Mouse (Mus musculus) CD8-positive naive resting alpha-beta T cell, adult 2 months (primary cell): ENCODE measurements at regions not wholly inside any gene's neighbourhood (a gene's known extent, or its start where the extent isn't known, plus 50 kb on each side); places are given as distances from the start of the nearest gene placed in this dataset.

Source experiments
- DNase-seq, 2 experiments: peaks; one replicate each; pipeline ENCODE4 v3.0.0; 2022; ENCODE audit warnings: low read depth in 2 of 2, low spot score in 2 of 2

DNA sequence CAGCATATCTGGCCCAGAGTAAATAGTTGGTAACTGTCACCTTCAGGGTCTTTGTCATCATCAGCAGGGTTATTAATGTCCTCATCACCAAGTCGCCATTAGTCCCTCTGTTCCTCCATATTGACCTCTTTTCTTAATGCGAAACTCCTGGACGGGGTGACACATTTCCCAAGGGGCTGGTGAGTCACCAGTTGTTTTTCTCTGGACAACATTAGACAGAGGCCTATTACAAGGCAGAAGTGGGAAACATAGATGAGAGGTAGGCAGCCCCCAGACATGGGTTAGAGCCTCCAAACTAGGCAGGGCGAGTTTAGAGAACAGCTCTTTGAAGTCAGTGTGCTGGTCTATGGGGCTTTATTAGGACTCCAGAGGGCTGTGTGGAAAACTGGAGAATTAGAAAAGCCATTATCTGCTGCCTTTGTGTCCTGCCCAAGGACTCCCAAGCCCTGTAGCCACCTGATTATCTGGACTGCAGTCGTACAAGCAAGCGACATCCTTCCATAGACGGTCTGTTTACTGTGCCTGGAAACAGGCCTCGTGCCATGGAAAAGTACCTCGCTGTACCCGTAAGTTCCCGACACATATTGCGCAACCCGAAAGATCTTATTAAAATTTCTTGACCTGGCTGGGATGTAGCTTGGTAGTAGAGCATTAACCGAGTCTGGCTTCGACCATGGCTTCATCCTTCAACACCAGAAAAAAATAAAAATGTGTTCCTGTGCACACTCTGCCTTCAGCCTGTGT is 136.6 kb upstream of the Mkln1 start:
- DNase-seq, result no peak

DNA sequence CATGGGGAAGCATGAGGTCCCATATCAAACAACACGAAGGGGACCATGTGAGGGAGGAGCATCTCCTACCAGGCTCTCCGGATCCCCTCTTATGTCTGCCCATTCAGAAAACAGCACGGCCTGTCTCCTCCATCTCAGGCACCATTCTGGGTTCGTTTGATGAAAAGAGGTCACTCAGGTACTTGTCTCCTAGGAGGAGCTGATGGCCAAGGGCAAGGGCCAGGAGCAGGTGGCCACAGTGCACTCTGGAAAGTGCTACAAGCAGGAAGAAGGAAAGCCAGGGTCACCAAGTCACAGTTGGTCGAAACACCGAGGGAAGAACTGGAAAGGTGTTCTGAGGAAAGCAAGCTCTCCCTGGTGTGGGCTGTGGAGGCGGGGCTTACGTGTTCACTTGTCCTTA is 135.9 kb upstream of the Mkln1 start:
- DNase-seq, result no peak

DNA sequence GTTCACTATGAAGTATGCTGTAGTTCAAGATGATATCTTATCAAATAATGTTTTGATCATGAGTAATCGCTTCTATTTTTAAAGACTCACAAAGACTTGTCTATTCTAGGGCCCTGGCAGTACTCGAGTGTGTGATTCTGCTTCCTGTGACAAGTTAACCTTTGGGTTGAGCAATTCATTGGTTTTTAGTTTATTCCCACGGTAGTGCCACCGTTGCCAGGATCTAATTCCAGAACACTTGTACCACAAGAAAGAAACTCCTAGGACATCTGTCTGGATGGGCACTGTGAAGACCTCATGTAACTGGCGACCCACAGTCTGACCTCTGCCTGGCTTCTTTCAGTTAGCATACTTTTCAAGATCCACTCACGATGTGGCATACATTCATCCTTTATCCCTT is 134.7 kb upstream of the Mkln1 start:
- no peak for DNase-seq

DNA sequence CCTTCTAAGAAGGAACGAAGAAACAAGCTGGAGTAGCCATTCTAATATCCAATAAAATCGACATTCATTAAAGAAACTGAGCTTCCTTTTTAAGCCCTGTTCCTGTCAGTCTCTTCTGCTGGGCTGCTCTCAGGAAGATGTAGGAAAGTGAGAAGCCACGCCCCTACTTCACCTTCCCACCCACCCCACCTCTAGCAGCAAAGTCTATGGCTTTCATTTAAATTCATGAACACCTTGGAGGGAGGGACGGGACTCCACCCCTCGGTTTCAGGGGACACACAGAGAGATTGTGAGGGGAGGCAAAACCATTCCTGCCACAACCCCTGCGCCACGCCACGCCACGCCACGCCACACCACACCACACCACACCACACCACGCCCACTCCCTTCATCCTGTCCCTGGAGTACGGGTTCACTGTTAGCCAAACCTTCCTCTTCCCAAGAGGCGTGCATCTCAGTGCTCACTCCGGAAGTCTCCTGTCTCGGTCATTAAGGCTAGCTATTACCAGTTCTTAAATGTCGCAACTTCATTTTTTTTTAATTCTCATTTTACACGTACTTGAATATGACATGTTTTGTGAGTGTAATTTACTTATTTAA is 132.0 kb upstream of the Mkln1 start:
- DNase-seq, result no peak

DNA sequence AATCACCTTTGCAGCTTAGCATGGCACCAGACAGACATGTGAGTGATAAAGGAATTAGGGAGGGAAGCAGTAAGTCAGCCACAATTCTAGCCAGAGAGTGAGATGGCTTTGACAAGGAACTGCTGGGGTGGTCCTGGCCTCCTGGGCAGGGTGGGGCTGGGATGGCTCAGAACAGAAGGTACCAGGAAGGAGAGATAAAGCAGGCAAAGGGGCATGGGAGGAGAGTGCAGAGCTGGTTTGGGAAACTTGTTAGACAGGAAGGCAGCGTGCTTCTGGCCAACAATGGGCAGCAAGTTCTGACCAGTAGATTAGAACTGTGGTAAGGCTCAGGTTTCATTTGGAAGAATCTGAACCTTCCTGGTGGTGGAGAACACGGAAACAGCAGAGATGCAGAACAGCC is 130.5 kb upstream of the Mkln1 start:
- no peak for DNase-seq

DNA sequence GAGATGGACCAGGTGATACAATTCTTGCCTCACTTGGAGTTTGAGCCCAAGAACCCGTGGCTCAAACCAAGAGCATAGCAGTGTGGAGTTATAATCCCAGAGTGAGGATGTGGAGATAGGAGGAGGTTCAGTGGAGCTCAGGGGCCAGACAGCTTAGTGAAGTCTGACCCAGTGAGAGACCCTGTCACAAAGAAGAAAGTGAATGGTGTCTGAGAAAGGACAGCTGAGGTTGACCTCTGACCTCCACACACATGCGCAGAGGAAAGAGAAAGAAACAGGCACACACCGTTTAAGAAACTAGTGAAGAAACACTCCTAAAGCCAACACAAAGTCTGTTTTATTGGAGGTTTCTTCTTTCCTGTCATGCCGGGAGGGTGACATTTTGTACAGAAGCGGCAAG is 124.7 kb upstream of the Mkln1 start:
- no peak for DNase-seq

DNA sequence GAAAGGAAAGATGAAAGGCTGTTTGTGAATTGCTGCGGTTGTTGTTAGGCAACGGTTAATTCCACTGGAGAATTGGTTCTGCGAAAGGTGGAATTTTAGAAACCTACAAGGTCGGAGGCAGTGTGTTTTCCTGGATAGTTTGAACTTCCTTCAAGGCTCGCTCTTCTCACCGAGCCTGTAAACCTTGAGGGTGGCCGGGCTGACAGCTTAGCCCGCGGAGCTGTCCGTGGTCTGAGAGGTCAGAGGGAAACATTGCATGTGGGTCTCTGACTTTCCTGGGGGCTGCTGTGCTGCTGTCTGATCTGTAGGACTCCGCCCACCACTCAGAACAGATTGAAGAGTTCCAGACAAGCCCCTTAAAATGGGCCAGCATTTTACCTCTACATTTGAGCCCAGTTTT is 124.3 kb upstream of the Mkln1 start:
- DNase-seq, result no peak

DNA sequence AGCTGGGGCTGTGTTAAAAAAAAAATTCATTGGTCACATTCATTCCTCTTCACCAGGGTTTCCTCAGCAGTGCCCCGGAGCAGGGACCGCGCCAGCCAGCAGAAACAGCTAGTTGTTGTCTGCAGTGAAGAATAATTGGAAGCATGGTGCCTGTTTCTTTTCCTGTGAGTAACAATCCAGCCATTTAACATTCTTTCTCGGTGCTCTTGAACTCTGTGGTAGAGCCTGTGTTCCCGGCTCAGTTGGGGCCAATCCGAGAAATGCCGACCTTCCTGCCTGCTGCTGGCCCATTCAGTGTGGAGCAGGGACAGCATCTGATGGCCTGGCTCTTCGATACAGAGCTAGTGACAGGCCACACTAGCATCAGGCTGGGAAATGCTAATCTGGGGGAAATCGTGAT is 120.7 kb upstream of the Mkln1 start:
- no peak for DNase-seq

DNA sequence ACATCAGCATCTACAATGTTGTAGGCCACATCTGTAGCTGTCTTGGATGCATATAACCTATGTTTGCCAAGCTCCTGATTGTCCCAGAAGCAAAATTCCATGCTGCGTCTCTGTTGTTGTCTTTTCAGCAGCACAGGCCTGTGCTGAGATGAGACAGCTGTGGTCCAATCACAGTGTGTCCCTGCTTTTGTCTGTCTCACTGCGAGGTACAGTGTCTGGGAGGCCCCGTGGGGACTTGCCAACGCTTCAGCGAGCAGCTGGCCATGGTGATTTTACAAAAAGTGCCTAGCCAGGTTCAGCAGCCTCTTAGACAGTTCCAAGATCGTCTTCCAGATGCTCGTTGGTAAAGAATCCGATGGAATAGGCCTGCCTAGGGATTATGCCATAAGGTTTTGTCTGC is 114.6 kb upstream of the Mkln1 start:
- DNase-seq, result no peak

DNA sequence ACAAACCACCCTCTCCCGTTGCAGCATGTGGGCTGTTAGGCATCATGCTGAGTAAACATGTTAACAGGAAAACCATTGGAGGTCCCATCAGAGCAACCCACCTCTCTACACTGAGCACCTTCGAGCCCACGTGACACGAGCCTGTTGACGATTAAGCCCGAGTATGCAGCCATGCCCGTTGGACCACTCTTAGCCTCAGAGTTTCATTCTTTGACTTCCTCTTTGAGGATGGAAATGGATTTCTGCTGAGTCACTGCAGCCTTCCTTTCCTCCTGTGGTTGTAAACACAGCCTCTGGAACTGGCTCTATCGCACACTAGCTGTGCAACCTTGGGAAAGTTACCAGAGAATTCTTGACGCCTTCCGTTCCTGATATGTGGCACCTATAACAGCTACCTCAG is 114.1 kb upstream of the Mkln1 start:
- DNase-seq, result no peak

DNA sequence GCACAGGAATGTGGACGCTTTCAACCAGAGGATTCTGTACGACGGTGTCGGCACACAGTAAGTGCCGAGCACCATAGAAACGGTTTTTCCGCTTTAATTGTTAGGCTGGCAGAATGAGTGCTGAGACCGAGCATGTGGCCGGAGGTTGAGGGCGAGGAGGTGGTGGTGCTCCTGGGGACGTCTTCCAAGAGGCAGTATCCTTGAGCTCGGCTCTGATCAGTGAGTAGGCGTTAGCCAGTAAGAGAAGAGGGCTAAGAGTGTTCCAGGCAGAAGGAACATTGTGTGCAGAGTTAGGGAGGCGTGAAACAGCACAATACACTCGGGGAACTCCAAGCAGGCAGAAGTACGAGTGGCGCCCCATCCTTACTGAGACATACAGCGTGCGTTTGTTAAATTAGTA is 113.5 kb upstream of the Mkln1 start:
- no peak for DNase-seq

DNA sequence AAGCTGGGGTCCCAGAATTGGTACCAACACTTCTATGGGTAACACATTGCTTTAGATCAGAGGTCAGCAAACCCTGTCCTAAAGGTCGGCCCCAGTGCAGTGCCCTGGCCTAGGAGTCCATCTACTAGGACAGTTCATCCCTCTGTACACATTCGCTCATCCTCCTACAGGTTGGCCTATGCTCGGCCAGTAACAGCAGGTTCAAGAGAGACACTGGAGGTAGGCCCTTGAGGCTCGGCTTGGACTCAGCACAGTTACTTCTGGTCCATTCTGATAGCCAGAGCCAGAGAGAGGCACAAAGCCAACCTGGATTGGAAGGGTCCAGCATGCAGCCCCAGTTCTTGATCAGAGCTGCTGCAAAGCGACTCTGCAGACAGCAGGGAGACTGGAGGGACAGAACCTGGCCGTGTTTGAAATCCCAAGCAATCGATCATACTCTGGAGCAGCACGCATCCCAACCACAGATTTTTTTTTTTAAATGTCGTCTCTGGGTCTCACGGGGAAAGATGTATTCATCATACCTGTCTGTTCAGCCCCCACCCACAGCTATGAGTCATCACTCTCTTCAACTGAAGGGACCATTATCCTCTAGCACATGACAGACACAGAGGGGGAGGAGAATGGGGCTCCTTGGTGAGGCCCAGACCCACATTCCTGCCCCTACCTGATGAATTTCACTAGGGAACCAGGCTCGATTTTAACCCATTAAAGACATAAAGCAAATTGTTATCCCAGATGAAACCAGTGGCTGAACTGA is 112.4 kb upstream of the Mkln1 start:
- no peak for DNase-seq

DNA sequence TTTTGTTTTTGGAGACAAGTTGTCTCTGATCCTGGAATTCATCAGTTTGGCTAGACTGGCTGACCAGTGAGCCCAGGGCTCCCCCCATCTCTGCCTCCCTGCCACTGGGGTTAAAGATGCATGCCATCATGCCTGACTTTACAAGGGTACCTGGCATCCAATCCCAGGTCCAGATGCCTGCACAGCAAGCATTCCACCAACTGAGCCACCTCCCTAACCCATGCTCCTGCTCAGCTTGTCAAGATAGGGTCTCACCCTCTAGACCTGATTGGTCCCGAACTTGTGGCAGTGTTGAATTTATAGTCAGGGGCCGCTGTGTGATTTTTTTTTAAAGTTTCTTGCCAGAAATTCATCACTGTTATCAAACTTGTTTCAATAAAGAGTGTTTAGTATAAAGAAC is 111.4 kb upstream of the Mkln1 start:
- no peak for DNase-seq

DNA sequence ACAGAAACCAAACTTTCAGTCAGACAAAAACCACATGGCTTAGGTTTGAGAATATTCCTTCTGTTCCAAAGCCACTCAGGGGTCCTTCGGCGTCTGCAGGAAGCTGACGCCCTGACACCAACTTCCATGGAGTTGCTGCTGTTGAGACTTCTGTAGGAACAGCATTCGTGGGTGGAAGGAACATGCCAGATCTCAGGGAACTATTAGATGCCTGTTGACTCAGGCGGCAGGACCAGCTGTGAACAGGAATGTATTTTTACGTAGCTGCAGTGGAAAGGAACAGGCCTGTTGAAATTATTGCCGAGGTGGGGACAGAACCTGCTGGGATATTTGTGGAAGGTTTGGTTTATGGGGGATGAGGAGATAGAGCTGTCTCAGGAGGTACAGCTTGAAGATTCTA is 110.8 kb upstream of the Mkln1 start:
- DNase-seq, result no peak

DNA sequence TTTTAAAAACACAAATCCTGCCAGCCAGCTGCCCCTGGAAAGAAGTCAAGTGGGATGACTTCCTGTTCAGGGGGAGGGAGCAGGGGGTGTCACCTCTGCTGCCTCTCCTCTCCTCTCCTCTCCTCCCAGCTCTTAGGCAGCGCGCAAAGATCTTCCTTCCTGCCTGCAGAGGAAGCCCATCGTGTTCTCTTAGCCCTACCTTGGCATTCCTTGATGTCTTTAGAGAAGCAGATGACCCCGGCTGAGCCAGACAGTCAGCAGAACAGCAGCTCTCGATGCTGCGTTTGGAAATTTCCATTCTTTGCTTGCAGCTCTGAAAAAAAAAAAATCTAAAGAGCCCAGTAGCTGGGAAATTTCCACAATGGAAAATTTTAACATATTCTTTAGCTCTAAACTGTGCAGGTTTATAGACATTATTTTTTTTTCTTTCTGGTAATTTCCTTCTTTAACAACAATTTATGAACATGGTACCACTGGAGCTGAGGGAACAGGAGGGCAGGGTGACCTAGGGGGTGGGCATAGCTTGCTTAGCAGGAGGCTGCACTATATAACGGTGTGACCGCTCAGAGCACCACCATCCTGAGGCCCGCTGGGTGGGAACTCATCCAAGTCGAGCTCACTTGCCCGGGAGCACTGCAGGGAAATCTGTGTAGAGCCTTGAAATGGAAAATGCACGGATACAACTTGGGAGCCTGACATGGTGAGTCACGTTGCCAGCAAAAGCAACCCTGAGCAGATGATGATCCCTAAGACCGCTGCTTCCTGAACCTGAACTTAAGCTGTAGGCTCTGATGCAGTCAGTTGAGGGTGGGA is 109.9 kb upstream of the Mkln1 start:
- no peak for DNase-seq

DNA sequence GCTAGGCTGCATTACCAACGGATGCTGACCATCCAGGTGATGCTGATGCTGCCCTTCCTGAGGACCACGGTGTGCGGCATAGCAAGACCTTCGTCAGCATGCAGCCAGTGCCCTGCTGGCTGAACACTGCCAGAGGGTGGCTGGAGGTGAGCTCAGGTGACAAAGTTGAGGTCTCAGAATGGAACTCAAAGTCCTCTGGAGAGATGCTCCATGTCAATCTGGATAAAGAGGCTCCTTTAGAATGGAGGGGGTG is 109.4 kb upstream of the Mkln1 start:
- DNase-seq, result no peak

DNA sequence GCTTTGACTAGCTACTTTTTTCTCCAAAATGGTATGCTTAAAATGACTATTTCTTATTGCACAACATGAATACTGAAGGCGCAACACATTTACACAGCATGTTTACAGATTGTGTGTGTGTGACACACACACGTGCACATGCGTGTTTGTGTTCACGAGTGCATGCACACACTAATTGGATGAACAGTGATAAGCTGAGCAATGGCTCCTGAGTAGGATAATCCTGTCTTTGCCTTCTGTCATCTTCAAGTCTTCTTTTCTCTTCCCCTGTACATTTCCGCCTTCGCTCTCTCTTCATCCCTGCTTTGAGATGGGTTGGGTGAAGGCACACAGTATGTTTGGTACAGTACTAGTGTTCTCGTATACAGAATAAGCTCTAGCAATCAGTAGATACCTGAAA is 106.5 kb upstream of the Mkln1 start:
- no peak for DNase-seq

DNA sequence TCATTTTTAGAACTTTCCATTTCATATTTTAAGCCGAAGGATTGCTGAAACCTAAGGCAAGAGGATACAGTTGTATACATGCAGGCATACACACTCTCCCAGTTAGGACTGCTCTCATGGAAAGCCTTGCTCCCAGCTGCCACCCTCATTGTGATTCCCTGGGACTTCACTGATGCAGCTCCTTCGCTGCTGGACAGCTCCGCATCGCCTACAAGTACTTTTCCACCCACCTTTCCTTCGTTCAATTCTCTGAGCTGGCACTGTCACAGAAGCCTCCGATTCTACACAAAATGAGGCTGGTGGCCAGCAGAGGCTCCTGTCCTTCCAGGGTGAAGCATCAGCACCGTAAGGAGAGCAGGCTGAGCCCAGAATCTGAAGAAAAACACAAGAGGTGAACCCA is 105.5 kb upstream of the Mkln1 start:
- DNase-seq, result no peak

DNA sequence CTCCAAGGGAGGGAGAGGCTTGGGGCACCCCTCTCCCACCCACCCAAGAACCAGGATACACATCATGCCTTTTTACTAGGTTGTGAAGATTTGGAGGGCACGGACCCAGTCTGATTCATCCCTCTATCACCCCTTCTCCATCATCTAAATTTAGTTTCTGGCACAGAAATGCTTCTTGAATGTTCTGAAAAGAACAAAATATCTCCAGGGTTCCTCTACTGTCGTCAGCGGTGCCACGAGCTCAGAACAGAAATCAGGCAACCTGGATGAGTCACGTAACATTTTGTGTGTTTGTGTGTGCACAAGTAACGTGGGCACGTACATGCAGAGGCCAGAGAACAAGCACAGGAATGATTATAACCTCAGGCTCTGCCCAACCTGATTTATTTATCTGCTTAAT is 99.1 kb upstream of the Mkln1 start:
- DNase-seq, result no peak

DNA sequence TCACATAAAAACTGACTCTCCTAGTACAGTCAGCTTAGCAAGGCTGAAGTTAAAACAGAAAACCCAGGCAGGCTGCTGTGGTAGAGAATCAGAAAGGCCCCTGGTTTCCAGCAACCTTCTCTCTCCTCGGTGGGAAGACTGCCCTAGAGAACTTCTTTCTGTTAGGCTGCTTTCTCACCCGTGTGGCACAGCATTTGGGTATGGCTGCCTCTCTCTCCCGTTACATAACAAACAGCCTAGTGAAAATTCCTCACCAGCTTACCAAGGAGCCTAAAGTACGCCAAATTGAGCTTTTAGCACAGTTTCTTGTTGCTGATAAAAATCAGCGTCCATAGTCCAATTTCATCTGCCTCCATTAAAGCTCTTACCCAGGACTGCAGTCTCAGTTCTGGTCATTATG is 92.8 kb upstream of the Mkln1 start:
- no peak for DNase-seq

DNA sequence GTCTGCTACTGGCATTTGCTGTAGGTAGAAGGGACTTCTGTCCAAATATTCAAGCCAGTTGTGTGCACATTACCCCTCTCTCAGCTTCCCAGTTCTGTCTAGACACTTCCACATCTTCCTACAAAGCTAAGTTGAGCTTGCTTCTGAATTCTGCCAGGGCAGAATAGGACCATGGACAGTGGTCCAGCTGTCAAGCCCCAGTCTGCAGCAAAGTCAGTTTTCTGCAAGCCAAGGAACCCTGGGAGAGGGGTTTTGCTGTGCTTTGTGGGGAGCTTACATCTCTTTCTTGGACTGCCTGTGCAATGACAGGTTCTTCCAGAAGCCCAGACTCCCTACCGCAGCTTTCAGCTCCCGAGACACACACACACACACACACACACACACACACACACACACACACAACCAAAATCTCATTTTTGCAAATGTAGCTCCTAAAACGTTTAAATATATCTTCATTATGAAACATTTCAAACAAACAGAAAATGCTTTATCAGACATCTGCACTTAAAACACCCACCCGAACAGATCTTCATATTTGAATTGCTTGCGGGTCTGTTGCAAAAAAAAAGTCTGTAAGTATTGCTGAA is 91.4 kb upstream of the Mkln1 start:
- DNase-seq, result no peak

DNA sequence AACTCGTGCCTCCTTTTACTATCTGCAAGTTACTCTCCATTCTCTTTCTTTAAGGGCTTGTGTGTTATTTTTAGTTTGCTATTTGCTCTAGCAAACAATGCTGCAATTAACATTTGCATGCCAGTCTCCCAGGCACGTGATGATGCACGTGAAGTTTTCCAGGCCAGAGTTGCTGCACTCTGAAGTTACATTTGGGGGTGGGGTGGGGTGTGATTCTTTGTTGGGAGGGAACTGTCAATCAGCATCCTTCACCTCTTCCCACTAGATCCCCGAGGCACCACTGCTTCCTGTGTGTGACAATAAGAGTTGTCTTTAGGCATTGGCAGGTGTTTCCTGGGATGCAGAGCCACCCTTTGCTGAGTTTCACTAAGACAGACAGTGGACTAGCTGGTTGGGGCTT is 90.6 kb upstream of the Mkln1 start:
- no peak for DNase-seq
